ENCODE assay signal across 8 mouse cellular contexts in genomic region chr11:58955143-58955867, GRCm38 (mm10). TPM values are rescaled to one million over a fixed set of nuclear protein-coding genes. Genes with fewer than 3 reads are reported as not detected.
DNase-seq lines count a peak whose midpoint lies in the region; ATAC-seq lines count a peak whose summit lies in the region.

No protein-coding gene starts in this region.

- peak; percentile 11 for ATAC-seq in megakaryocyte progenitor cell, adult 5-6 weeks (replicated peaks; ENCODE audit: poor library complexity)

- DNase-seq in cerebellum, adult 9-11 months = peak; percentile 63
- DNase-seq in cerebellum, postnatal 36 days = no peak
- peak; percentile 55 for DNase-seq in 3T3-L1 (ENCODE audit: low read depth, low spot score)
- DNase-seq in embryo, embryonic 9.5 days (ENCODE audit: extremely low spot score) = peak; percentile 37
- peak; percentile 54 for DNase-seq in induced T-regulatory cell, adult 2 months (ENCODE audit: low read depth)
- peak; percentile 45 for DNase-seq in thymus, postnatal 25 days
- DNase-seq in ovary, postnatal 36 days (ENCODE audit: low spot score) = no peak

RNA-seq across cellular contexts. Expression of gene Hist3h2a, which starts 0.8 kb away (rescaled TPM):
- 19.4 and 20.2 TPM in 2 replicates for total RNA-seq in megakaryocyte progenitor cell, adult 5-6 weeks (2015)
- total RNA-seq in megakaryocyte progenitor cell, adult 5-6 weeks (2017) = 223 and 238 TPM in 2 replicates

RNA-seq across cellular contexts. Expression of gene Trim17, which starts 0.8 kb away (rescaled TPM):
- 0.10 TPM in 1 of 2 replicates, not detected in the other for total RNA-seq in megakaryocyte progenitor cell, adult 5-6 weeks (2015)
- total RNA-seq in megakaryocyte progenitor cell, adult 5-6 weeks (2017) = not detected in 2 replicates

RNA-seq across cellular contexts. Expression of gene Hist3h2ba, which starts 6.6 kb away (rescaled TPM):
- total RNA-seq in megakaryocyte progenitor cell, adult 5-6 weeks (2015) = 1.6 and 1.9 TPM in 2 replicates
- total RNA-seq in megakaryocyte progenitor cell, adult 5-6 weeks (2017) = 1.8 and 2.3 TPM in 2 replicates

RNA-seq across cellular contexts. Expression of gene Rnf187, which starts 16.6 kb away (rescaled TPM):
- 65.8 and 66.4 TPM in 2 replicates for total RNA-seq in megakaryocyte progenitor cell, adult 5-6 weeks (2015)
- 70.6 and 83.6 TPM in 2 replicates for total RNA-seq in megakaryocyte progenitor cell, adult 5-6 weeks (2017)

RNA-seq across cellular contexts. Expression of gene Trim11, which starts 22.6 kb away (rescaled TPM):
- 24.0 and 25.0 TPM in 2 replicates for total RNA-seq in megakaryocyte progenitor cell, adult 5-6 weeks (2015)
- total RNA-seq in megakaryocyte progenitor cell, adult 5-6 weeks (2017) = 25.9 and 32.8 TPM in 2 replicates

Comparison
In these comparisons a context has a peak if more than half of its experiments do, and no peak if none do; other contexts are left out.
1. DNase-seq: peak in cerebellum, adult 9-11 months (single experiment), 3T3-L1 (single experiment), embryo, embryonic 9.5 days (single experiment), induced T-regulatory cell, adult 2 months (single experiment) and thymus, postnatal 25 days (single experiment); none in cerebellum, postnatal 36 days (0 of 2) and ovary, postnatal 36 days (single experiment).